Mouse (Mus musculus): ENCODE results near the gene F3.
"Not testable (repeated sequence)": the region's sequence is repeated elsewhere in the genome, so short reads cannot be mapped to it uniquely, and the experiment has no call there.

DNA sequence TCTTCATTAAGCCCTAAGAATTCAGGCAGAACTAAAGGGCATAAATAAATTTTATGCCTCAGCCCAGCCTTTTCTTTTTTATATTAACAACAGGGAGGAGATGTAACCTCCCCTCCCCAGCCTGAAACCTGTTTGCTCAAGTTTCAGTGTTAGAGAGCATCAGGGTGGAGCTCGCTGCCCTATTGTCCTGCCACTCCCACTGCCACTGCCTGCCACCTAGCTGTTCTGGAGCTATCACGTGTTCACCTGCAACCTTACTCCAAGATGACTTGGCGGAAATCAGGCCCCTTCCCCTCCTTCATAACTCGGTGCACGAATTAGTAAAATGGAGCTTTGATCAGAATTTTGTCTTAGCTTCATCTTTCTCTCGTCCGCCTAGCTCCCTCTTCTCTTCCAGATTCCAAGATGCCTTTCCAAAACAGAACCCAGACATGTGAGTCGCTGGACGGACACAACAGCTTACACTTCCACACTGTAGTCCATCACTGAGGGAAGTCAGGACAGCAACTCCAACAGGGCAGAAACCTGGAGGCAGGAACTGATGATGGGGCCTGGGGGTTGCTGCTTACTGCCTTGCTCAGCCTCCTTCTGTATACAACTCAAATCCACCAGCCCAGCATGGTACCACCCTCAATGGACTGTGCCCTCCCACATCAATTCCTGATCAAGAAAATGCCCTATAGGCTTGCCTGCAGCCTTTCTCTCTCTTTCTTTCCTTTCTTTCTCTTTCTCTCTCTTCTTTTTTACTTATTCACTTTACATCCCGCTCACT lies 31.2 kb downstream of the F3 start:
- TF ChIP-seq POLR2A (IDR thresholded peaks at IDR 0.05; ENCODE audit: low read depth, low read length); CTCF (conservative IDR thresholded peaks at IDR 0.05 in 1 of 2, IDR thresholded peaks at IDR 0.05 in 1 of 2; ENCODE audit: low read depth in 2 of 2, low read length in 2 of 2); JUND (conservative IDR thresholded peaks at IDR 0.05; ENCODE audit: low read depth, low read length); E2F4 (IDR thresholded peaks at IDR 0.05; ENCODE audit: insufficient replicate concordance, low read depth, low read length); MAZ (IDR thresholded peaks at IDR 0.05; ENCODE audit: low read depth, low read length); EP300 (IDR thresholded peaks at IDR 0.05; ENCODE audit: low read length); NELFE (IDR thresholded peaks at IDR 0.05; ENCODE audit: low read depth, low read length); NRF1 (IDR thresholded peaks at IDR 0.05; ENCODE audit: low read depth, low read length); ZC3H11A (IDR thresholded peaks at IDR 0.05; ENCODE audit: low read depth, low read length); HCFC1 (IDR thresholded peaks at IDR 0.05; ENCODE audit: low read depth, low read length): not testable (repeated sequence)
